Mouse (Mus musculus) ES-Bruce4 (cell line): ENCODE results near the gene Cnep1r1.

Source experiments
- CTCF ChIP-seq: IDR thresholded peaks from one replicate; pipeline ENCODE4 v1.8.1; 2011; ENCODE audit warnings: low read depth, low read length
- EP300 ChIP-seq: IDR thresholded peaks from 2 replicates; pipeline ENCODE4 v1.6.1; 2011; ENCODE audit warnings: low read depth, low read length; ENCODE audit not compliant: insufficient read depth
- POLR2A ChIP-seq: IDR thresholded peaks from one replicate; pipeline ENCODE4 v1.8.1; 2011; ENCODE audit warnings: low read length; ENCODE audit not compliant: insufficient read depth

- TF ChIP-seq CTCF (no peak), POLR2A (no peak), EP300 (no peak)
These were observed 56.7 kb downstream of the Cnep1r1 start for GRCm38 (mm10) chr8:88175264-88175663.
